Mouse (Mus musculus): ENCODE data around the gene Peak1.

The Peak1 gene

GRCm38 (mm10) chr9:56314326-56314725 is 103.5 kb downstream of the Peak1 start:
- DNase-seq (ENCODE audit: low read depth, low spot score): no peak

GRCm38 (mm10) chr9:56309079-56309478 is 108.8 kb downstream of the Peak1 start:
- no peak for DNase-seq (ENCODE audit: low read depth, low spot score)

- DNase-seq (ENCODE audit: low read depth, low spot score): no peak
Observed at GRCm38 (mm10) chr9:56304526-56304925, 113.3 kb downstream of the Peak1 start.

GRCm38 (mm10) chr9:56302921-56303465 is 114.9 kb downstream of the Peak1 start:
- DNase-seq (ENCODE audit: low read depth, low spot score): no peak

- DNase-seq (ENCODE audit: low read depth, low spot score): no peak
Observed at GRCm38 (mm10) chr9:56290019-56290418, 127.8 kb downstream of the Peak1 start.

GRCm38 (mm10) chr9:56282481-56282880 is 135.4 kb downstream of the Peak1 start:
- no peak for DNase-seq (ENCODE audit: low read depth, low spot score)

GRCm38 (mm10) chr9:56273576-56273975 is 144.3 kb downstream of the Peak1 start:
- no peak for DNase-seq (ENCODE audit: low read depth, low spot score)

GRCm38 (mm10) chr9:56272247-56272598 is 145.6 kb downstream of the Peak1 start:
- DNase-seq (ENCODE audit: low read depth, low spot score): no peak

GRCm38 (mm10) chr9:56271326-56272246 is 146.3 kb downstream of the Peak1 start:
- no peak for DNase-seq (ENCODE audit: low read depth, low spot score)

GRCm38 (mm10) chr9:56269101-56269500 is 148.8 kb downstream of the Peak1 start:
- no peak for DNase-seq (ENCODE audit: low read depth, low spot score)

GRCm38 (mm10) chr9:56266200-56266815 is 151.6 kb downstream of the Peak1 start:
- DNase-seq (ENCODE audit: low read depth, low spot score): no peak

- DNase-seq (ENCODE audit: low read depth, low spot score): peak; percentile 10
Observed at GRCm38 (mm10) chr9:56265460-56266199, 152.2 kb downstream of the Peak1 start.

GRCm38 (mm10) chr9:56265022-56265360 is 152.9 kb downstream of the Peak1 start:
- no peak for DNase-seq (ENCODE audit: low read depth, low spot score)

GRCm38 (mm10) chr9:56264308-56265021 is 153.4 kb downstream of the Peak1 start:
- peak; percentile 83 for DNase-seq (ENCODE audit: low read depth, low spot score)

- no peak for DNase-seq (ENCODE audit: low read depth, low spot score)
Observed at GRCm38 (mm10) chr9:56263055-56263454, 154.8 kb downstream of the Peak1 start.

- DNase-seq (ENCODE audit: low read depth, low spot score): peak; percentile 34
Observed at GRCm38 (mm10) chr9:56260495-56261136, 157.3 kb downstream of the Peak1 start.

- no peak for DNase-seq (ENCODE audit: low read depth, low spot score)
Observed at GRCm38 (mm10) chr9:56259790-56260494, 157.9 kb downstream of the Peak1 start.

- peak; percentile 55 for DNase-seq (ENCODE audit: low read depth, low spot score)
Observed at GRCm38 (mm10) chr9:56258261-56258790, 159.5 kb downstream of the Peak1 start.

GRCm38 (mm10) chr9:56257227-56258000 is 160.5 kb downstream of the Peak1 start:
- no peak for DNase-seq (ENCODE audit: low read depth, low spot score)
